Comparison of ENCODE assay signal across 13 mouse cellular contexts in genomic region chr6:39018805-39019204, GRCm38 (mm10).
DNase-seq lines count a peak whose midpoint lies in the region; TF ChIP-seq lines count a peak whose summit lies in the region.
"Had no signal": no experiment of that assay in that cellular context is flagged by ENCODE, and none has a peak within 500 bp of the region (broad histone marks: within the 10 kb centered on the region; RNA-seq: fewer than 3 reads in every experiment).

No protein-coding gene starts in this region.

- intact Hi-C loops in left cerebral cortex, adult 2 months (cut with DNase I), result no loop called here

- no peak overlapping the region for H3K4me3 ChIP-seq in left cerebral cortex, adult 2 months
- H3K4me3 ChIP-seq in E14TG2a.4 (replicated peaks; ENCODE audit: low read length), result no peak overlapping the region
- H3K4me3 ChIP-seq: forebrain, embryonic 13.5 days; hindbrain, embryonic 13.5 days; neural tube, embryonic 15.5 days had no signal

- no peaks in the 10 kb centered on the region for H3K4me1 ChIP-seq in E14TG2a.4 (replicated peaks; ENCODE audit: low read depth, low read length)

- peaks cover 9% of the 10 kb centered on the region; the same call in 1 of the 2 replicates for H3K9me3 ChIP-seq in E14TG2a.4 (ENCODE audit: low read length)
- H3K9me3 ChIP-seq: forebrain, embryonic 13.5 days; hindbrain, embryonic 13.5 days; neural tube, embryonic 15.5 days had no signal

- peak; percentile 36 to 43 for DNase-seq in cerebellum, postnatal 10 days
- DNase-seq in cerebellum, adult 9-10 months, result no peak
- DNase-seq in left cerebral cortex, adult 2 months (ENCODE audit: extremely low spot score in 1 of 2, low spot score in 2 of 2), result no peak
- no peak for DNase-seq in left cerebral cortex, adult 11 months (ENCODE audit: low spot score)
- DNase-seq in induced T-regulatory cell, adult 2 months (ENCODE audit: low read depth), result peak; percentile 29
- no peak for DNase-seq in frontal cortex, postnatal 14 days (ENCODE audit: low spot score in 2 of 2)
- DNase-seq in thymus, postnatal 10 days (ENCODE audit: low spot score in 2 of 2), result no peak
- DNase-seq: cerebellum, adult 11 months; thymus, postnatal 14 days had no signal

- no peaks in the 10 kb centered on the region for H3K36me3 ChIP-seq in E14TG2a.4 (ENCODE audit: insufficient read depth, low read length)
- H3K36me3 ChIP-seq: hindbrain, embryonic 13.5 days; neural tube, embryonic 15.5 days had no signal

- peak; percentile 34 for TF ChIP-seq CTCF in left cerebral cortex, adult 2 months (IDR thresholded peaks at IDR 0.05)
- TF ChIP-seq CTCF in E14TG2a.4 (conservative IDR thresholded peaks at IDR 0.05; ENCODE audit: low read length), result peak; percentile 89

- H3K27me3 ChIP-seq in E14TG2a.4 (ENCODE audit: insufficient read depth, low read length), result no peaks in the 10 kb centered on the region
- H3K27me3 ChIP-seq: forebrain, embryonic 13.5 days; hindbrain, embryonic 13.5 days; neural tube, embryonic 15.5 days had no signal

- H3K27ac ChIP-seq in left cerebral cortex, adult 2 months, result no peak overlapping the region
- H3K27ac ChIP-seq: forebrain, embryonic 13.5 days; hindbrain, embryonic 13.5 days; neural tube, embryonic 15.5 days had no signal

Comparison
In these comparisons a context has a peak if more than half of its experiments do, and no peak if none do; other contexts are left out.
1. DNase-seq: peak in cerebellum, postnatal 10 days (2 of 2) and induced T-regulatory cell, adult 2 months (single experiment); none in cerebellum, adult 9-10 months (single experiment), left cerebral cortex, adult 2 months (0 of 2), left cerebral cortex, adult 11 months (single experiment), frontal cortex, postnatal 14 days (0 of 2) and thymus, postnatal 10 days (0 of 2).